Mouse (Mus musculus) testis, adult 2 months (tissue): Measurements from ENCODE around the gene Pde4d. TPM values are rescaled to one million over a fixed set of nuclear protein-coding genes. Genes with fewer than 3 reads are reported as not detected.

Experiments used
- H3K27ac ChIP-seq: fragments of 200-500 bp; 2 replicates; pipeline ENCODE4 v1.5.1; 2012; ENCODE audit warnings: low read depth, low read length; ENCODE audit not compliant: control insufficient read depth, insufficient read depth
- H3K27me3 ChIP-seq: fragments of 200-500 bp; 2 replicates; pipeline ENCODE4 v1.6.1; 2012; ENCODE audit warnings: mild to moderate bottlenecking, low read length, moderate library complexity; ENCODE audit not compliant: control insufficient read depth, insufficient read depth
- H3K36me3 ChIP-seq: fragments of 200-500 bp; 2 replicates; pipeline ENCODE4 v1.6.1; 2012; ENCODE audit warnings: mild to moderate bottlenecking, low read length; ENCODE audit not compliant: control insufficient read depth, insufficient read depth
- H3K4me1 ChIP-seq: fragments of 200-500 bp; 2 replicates; pipeline ENCODE4 v1.6.1; 2012; ENCODE audit warnings: low read length; ENCODE audit not compliant: control insufficient read depth, insufficient read depth
- H3K4me3 ChIP-seq: fragments of 200-500 bp; 2 replicates; pipeline ENCODE4 v1.5.1; 2012; ENCODE audit warnings: low read depth, mild to moderate bottlenecking, low read length, moderate library complexity, mixed read lengths; ENCODE audit not compliant: control insufficient read depth
- CTCF ChIP-seq: fragments of 200-500 bp; IDR thresholded peaks from 2 replicates; pipeline ENCODE4 v1.5.1; 2012; ENCODE audit warnings: low read depth, mild to moderate bottlenecking, inconsistent platforms, low read length, moderate library complexity; ENCODE audit not compliant: control insufficient read depth, insufficient read depth, insufficient replicate concordance
- POLR2A ChIP-seq: fragments of 200-500 bp; IDR thresholded peaks from 2 replicates; pipeline ENCODE4 v1.6.1; 2012; ENCODE audit warnings: low read depth, mild to moderate bottlenecking, inconsistent platforms, low read length, moderate library complexity; ENCODE audit not compliant: control insufficient read depth
- polyA plus RNA-seq: library from polyadenylated mRNA; depleted of rRNA; stranded (reverse); fragments of >200 nt; gene quantifications from 2 replicates; pipeline ENCODE4 v1.2.3, GENCODE M21; 2012

Gene Pde4d
- polyA plus RNA-seq, 1 experiment = 2.1 TPM

DNA sequence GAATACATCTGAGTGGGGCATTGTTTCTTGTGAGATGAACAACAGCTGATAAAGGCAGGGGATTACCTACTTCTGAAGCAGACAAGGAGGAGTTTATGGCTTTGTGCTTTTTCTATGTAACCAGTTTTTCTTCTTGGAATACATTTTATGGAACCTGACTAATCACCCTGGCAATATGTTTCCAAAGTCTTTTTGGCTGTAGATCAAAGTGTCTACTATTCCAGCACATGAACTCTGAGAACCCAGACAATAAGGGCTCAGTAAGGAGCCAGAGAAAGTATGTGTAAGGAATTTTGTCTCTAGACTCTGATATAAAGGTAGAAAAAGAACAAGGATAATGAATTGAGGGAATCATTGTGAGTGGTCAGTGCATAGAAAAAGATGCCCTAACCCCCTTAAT lies 40.1 kb downstream of the Pde4d start:
- no peak for TF ChIP-seq CTCF
- no peak for TF ChIP-seq POLR2A
- no peak overlapping the region for H3K27ac ChIP-seq

DNA sequence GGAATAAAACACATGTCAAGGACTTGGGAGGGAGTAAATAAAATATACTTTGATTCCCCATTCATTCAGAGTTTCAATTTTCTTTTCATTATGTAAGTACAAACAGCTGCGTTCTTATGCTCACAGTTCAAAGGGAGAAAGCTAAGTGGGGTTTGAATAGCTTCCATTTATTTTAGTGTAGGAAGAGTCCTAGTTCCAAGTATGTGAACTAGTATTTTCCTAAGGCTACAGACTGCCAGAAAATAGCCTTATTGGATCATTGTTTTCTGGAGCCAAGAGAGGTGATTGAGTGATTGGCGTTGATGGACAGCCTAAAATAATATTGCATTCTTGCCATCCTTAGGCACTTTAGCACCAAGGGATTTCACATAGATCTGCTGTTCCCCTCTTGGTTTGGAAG lies 41.1 kb downstream of the Pde4d start:
- TF ChIP-seq CTCF = no peak
- TF ChIP-seq POLR2A = no peak
- Histone ChIP-seq H3K4me3 (no peak overlapping the region), H3K36me3 (no peaks in the 10 kb centered on the region), H3K4me1 (no peaks in the 10 kb centered on the region), H3K27ac (no peak overlapping the region), H3K27me3 (no peaks in the 10 kb centered on the region)

More for the DNA sequence above, 40.1 kb downstream of the Pde4d start:
- no peaks in the 10 kb centered on the region for H3K36me3 ChIP-seq
- H3K4me3 ChIP-seq = no peak overlapping the region
- no peaks in the 10 kb centered on the region for H3K27me3 ChIP-seq
- no peaks in the 10 kb centered on the region for H3K4me1 ChIP-seq

DNA sequence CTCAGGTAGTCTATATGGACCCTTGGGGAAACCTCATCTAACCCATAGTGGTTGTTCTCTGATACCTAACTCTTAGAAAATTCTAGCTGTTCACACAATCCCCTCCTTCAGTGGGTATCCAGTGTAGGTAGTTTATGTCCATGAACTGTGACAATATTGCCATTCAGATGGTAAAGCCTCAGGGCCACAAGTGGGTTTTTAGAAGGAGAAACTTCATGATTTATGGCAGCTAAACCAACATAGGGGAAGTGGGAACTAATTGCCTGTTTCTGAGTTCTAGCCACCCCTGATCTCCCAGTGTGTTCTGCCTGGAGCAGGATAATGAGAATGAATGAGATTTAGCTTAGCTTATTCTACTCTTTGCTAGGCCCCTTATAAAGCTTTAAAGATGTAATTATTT lies 43.1 kb downstream of the Pde4d start:
- no peak for TF ChIP-seq CTCF
- no peak for TF ChIP-seq POLR2A
- Histone ChIP-seq H3K27me3 (no peaks in the 10 kb centered on the region), H3K27ac (no peak overlapping the region), H3K4me1 (peaks cover 2% of the 10 kb centered on the region; the same call in 1 of the 2 replicates), H3K36me3 (no peaks in the 10 kb centered on the region), H3K4me3 (no peak overlapping the region)

DNA sequence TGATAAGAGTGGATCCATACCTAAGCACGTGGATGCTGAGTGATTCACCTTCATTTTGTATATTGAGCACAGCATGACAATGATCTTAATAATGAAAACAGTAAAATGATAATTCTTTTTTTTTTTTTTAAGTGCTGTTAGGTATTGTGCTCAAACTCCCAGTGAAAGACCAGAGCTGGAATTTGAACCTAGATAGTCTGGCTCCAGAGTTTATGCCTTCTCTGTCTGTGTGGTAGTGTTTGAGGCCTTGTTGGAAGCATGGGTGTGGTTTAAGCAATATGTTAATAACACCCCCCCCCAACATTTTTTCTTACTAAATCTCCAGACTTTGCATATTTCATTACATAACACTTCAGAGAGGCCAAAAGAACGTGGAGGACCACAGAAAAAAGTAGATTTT lies 44.6 kb downstream of the Pde4d start:
- no peaks in the 10 kb centered on the region for H3K36me3 ChIP-seq
- H3K27me3 ChIP-seq = no peaks in the 10 kb centered on the region
- no peak overlapping the region for H3K4me3 ChIP-seq
- peaks cover 4% of the 10 kb centered on the region; the same call in 1 of the 2 replicates for H3K4me1 ChIP-seq
- H3K27ac ChIP-seq = no peak overlapping the region
- TF ChIP-seq CTCF (no peak), POLR2A (no peak)

DNA sequence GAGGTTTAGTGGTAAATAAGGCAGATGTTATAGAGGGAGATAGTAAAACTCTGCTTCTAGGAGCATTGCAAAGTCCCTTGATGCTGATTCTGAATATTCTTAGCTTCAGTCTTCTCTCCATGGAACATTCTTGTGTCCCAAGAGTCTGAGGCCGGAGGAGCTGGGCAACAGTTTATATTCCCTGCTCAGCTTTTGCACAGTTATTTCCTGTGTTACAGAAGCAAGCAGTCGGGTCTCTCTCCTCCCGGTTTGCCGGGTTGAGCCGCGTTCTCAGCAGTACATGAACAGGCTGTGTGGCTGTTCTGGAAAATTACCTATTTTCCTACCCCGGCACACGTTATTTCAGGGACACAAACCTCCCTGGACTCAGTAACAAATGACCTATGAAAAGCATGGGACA lies 48.0 kb downstream of the Pde4d start:
- TF ChIP-seq POLR2A (no peak), CTCF (no peak)
- Histone ChIP-seq H3K27ac (no peak overlapping the region), H3K4me1 (peaks cover 4% of the 10 kb centered on the region; the same call in 1 of the 2 replicates), H3K27me3 (no peaks in the 10 kb centered on the region), H3K4me3 (no peak overlapping the region), H3K36me3 (no peaks in the 10 kb centered on the region)

DNA sequence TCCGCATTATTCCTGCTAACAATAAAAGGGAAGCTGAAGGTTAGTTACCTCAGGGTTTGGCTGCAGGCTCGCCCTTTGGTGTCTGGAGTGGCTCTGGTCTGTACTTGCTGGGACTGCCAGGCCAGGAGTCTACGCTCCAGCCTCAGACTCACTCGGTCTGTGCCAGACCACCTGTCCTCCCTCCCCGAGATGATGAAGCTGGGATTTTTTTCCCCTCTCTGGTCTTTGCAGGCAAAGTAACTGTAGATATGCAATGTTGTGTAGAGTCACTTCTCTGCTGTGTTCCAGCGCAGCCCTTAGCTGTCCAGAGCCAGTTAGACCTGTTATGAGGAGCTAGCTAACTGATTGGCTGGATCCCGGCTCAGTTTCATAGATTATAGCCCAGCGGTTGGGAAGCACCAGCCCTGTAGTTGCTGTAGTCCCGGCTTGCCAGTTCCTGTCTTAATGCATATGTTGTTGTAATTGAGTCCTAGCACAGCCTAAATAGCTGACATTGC lies 48.5 kb downstream of the Pde4d start:
- Histone ChIP-seq H3K36me3 (no peaks in the 10 kb centered on the region), H3K27me3 (no peaks in the 10 kb centered on the region), H3K27ac (no peak overlapping the region), H3K4me3 (no peak overlapping the region), H3K4me1 (peaks cover 4% of the 10 kb centered on the region; the same call in 1 of the 2 replicates)
- no peak for TF ChIP-seq POLR2A
- no peak for TF ChIP-seq CTCF

DNA sequence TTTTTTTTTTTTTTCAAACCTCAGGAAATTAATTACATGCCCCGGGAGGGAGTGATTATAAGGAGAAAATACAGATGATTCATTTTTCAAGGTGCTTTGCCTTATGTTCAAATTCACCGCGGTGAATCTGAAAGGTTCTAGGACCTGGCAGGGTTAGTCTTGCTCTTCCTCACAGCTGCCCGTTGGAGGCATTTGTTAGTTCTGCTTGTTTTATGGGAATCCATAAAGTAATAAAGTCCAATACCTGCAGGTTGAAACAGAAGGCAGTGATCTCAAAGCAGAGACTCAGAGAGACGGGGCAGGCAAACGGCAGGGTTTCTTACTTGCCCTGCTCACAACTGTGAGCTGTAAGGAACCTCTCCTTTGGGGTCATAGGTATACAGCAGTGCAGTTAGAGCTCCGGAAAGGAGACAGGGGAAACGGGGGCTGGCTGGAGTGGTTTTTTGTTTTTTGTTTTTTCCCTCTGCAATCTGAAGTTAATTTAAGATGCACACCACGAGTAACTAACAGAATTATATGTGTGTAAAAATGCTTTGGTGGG lies 49.1 kb downstream of the Pde4d start:
- Histone ChIP-seq H3K4me3 (no peak overlapping the region), H3K27ac (no peak overlapping the region), H3K4me1 (peaks cover 4% of the 10 kb centered on the region; the same call in 1 of the 2 replicates), H3K36me3 (no peaks in the 10 kb centered on the region), H3K27me3 (no peaks in the 10 kb centered on the region)
- TF ChIP-seq POLR2A (no peak), CTCF (no peak)

DNA sequence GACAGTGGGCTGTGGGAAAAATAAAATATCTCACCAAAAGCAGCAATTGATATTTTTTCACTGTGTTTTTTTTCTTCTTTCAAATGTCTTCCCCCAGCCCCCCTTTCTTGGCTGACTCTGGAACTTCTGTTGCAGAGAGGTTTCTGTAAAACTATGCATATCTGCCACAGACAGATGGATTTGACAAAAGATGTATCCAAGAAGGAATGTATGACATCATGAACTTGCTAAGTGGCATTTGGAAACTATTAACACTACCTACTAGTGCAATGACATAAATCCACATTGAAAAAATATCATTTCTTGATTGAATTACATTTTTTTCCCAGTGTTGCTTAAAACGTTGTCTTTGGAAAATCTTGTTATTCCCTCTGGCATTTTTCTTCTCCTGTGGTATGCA lies 51.6 kb downstream of the Pde4d start:
- H3K4me3 ChIP-seq = no peak overlapping the region
- H3K36me3 ChIP-seq = no peaks in the 10 kb centered on the region
- H3K4me1 ChIP-seq = peaks cover 4% of the 10 kb centered on the region; the same call in 1 of the 2 replicates
- no peak for TF ChIP-seq CTCF
- TF ChIP-seq POLR2A = no peak
- H3K27ac ChIP-seq = no peak overlapping the region
- H3K27me3 ChIP-seq = no peaks in the 10 kb centered on the region
